Mouse (Mus musculus) macrophage (primary cell): ENCODE results near the gene Acp2. TPM values are rescaled to one million over a fixed set of nuclear protein-coding genes. Genes with fewer than 3 reads are reported as not detected.
A peak's percentile ranks its signal among the peaks of the same experiment; 100 is the strongest.

Experiments
- H3K27ac ChIP-seq: fragments of 350-480 bp; formaldehyde crosslinking; 2 replicates; pipeline ENCODE4 v1.9.0; 2021
- H3K36me3 ChIP-seq: fragments of 350-480 bp; formaldehyde crosslinking; 2 replicates; pipeline ENCODE4 v1.9.0; 2021; ENCODE audit errors: inconsistent target
- H3K4me3 ChIP-seq: fragments of 350-480 bp; formaldehyde crosslinking; 2 replicates; pipeline ENCODE4 v1.9.0; 2021; ENCODE audit errors: inconsistent target
- H3K79me2 ChIP-seq: fragments of 350-480 bp; formaldehyde crosslinking; 2 replicates; pipeline ENCODE4 v1.9.0; 2021; ENCODE audit errors: inconsistent target
- WGBS: methylation state at CpG from one replicate; pipeline ENCODE4 v1.1.7; 2026; ENCODE audit warnings: inconsistent platforms; ENCODE audit not compliant: missing documents; 5-methylcytosine and 5-hydroxymethylcytosine counted together
- polyA plus RNA-seq: library from polyadenylated mRNA; stranded (reverse); fragments of 250-400 nt; gene quantifications from 3 replicates; pipeline ENCODE4 v1.2.4, GENCODE M21; 2018; ENCODE audit warnings: inconsistent platforms
- total RNA-seq, 78 experiments: library from RNA; depleted of rRNA; stranded (reverse); fragments of 250-400 nt; gene quantifications; 1 replicate in 9 of 78; 2 replicates in 24 of 78; 3 replicates in 43 of 78; 4 replicates in 2 of 78; pipeline ENCODE4 v1.2.4; 2018; ENCODE audit warnings: inconsistent platforms in 56 of 78

The Acp2 gene
- 100 to 1,000 TPM; 111 to 486 (median 266) TPM for total RNA-seq (2018; cell fraction: chromatin; rRNA removed)
- 100 to 1,000 TPM; 147 to 636 (median 314) TPM for total RNA-seq (2018; cell fraction: cytosol; rRNA removed)
- 100 to 1,000 TPM; 190 to 882 (median 476) TPM for total RNA-seq (2018; cell fraction: nucleus; rRNA removed)
- polyA plus RNA-seq: 154 to 178 TPM (median 169 TPM) in 3 replicates

DNA sequence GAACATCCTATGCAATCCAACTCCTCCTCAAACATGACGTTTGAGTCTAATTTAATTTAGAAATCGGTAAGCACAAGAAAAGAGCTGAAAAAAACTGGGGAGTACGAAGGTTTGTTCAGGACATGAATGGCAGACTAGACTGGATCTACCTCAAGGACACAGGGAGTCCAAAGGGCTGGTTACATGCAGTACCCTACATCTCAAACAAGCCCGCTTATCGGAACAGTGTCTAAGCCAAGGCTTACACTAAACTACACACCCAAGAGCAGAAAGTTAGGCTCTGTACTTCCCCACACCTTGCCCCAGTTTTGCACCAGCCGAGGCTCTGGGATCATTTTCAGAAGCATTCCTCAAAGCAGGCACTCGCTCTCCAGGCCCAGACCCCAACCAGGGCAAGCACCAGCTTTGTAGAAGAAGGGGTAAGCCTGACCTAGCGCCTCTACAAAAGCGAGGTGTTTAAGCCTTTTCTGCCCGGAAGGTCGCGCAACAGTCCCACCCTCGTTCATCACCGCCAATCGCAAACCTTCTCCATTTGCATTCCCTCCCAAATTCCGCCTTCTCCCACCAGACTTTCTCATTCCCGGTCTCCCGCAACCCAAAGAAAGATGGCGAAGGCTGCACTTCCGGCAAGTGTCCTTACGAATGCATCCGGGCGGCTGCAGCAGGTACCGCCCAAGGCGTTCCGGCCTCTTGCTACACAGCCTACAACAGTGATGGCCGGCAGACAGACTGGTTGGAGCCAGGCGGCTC is at the start of gene Acp2, which contains the start of gene Nr1h3:
TSS of gene Acp2 (plus strand) at position 664 of the 750 bp plus-strand sequence.
TSS of gene Nr1h3 (minus strand) at position 613 of the 750 bp plus-strand sequence.
- H3K4me3 ChIP-seq: peak within 1 kb of the TSS; percentile 94
- peaks cover 23% of the 10 kb centered on the region for H3K79me2 ChIP-seq
- H3K27ac ChIP-seq: peak within 1 kb of the TSS; percentile 97
- H3K36me3 ChIP-seq: 0 out of 2 replicates have a peak, but pooled peaks cover 2% of the 10 kb centered on the region
- WGBS: 4% methylated on average over 28 of the region's 28 CpGs

DNA sequence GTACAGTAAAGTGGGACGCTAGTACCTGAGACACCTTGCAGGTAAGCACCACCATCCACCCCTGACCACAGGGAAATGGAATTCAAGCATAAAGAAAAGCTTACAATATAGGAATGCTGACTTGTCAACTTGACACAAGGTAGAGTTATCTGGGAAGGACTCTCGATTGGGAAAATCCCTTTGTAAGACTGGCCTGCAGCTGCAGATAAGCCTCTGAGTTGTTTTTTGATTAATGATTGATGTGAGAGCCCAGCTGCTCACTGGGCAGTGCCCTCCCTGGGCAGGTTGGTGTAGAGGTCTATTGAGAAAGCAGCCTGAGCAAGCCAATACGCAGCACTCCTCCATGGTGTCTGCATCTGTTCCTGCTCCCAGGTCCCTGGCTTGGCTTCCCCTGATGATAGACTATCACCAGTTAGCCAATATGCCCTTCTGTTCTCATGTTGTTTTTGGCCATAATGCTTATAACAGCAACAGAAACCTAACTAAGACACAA is 49.8 kb upstream of the Acp2 start:
- WGBS: 93% methylated on average over 3 of the region's 3 CpGs
- H3K36me3 ChIP-seq: peaks cover 90% of the 10 kb centered on the region
- no peaks in the 10 kb centered on the region for H3K79me2 ChIP-seq
- no peak overlapping the region for H3K27ac ChIP-seq
- no peak overlapping the region for H3K4me3 ChIP-seq

DNA sequence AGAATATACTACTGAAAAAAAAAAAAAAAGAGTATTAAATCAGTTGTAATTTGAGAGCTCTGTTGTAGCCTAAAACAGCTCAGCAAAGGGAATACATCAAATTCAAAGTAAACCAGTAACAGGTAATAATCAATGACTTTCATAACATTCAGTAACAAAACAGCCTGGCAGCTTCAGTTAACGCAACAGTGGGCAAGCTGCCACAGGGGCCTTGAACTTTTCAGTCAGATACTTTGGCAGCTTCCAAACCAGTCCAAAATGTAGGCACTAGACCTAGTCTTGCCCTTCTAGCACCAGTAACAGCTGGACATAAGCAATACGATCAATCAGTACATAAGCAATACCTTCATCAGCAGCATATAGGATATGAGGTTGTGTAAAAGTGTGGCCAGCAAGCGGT is 48.6 kb upstream of the Acp2 start:
- Histone ChIP-seq H3K36me3 (peaks cover 92% of the 10 kb centered on the region), H3K79me2 (no peaks in the 10 kb centered on the region), H3K27ac (no peak overlapping the region), H3K4me3 (no peak overlapping the region)
- WGBS: 96% methylated on average over 3 of the region's 3 CpGs

DNA sequence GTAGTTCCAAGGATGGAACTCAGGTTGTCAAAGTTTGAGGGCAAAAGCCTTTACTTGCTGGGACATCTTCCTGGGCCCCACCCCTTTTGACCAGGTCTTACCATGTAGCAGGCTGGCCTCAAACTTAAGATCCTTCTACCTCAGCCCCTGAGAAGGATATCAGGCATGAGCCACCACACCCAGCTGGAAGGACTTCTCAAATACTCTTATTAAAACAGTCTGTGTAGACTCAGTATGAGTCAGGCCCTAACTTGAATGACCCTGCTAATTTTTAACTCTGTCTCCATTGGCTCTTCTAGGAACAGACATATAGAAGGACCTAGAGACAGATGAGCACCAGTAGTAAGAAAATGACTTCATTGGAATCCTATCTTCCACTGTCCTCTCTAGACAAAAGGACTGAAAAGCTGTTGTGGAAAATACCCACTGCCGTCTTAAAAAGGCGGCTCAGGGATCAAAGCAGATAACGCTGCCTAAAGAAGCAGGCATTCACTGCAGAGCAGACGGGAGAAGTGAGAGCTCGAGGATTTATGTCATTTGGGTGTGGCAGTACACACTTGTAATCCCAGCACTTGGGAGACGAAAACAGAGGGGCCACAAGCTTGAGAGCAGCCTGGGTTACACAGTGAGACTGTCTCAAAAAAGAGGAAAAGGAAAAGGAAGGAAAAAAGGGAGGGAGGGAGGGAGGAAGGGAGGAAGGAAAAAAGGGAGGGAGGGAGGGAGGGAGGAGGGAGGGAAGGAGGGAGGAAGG is 45.5 kb upstream of the Acp2 start:
- H3K79me2 ChIP-seq: no peaks in the 10 kb centered on the region
- WGBS: 90% methylated on average over 4 of the region's 6 CpGs
- peaks cover 97% of the 10 kb centered on the region for H3K36me3 ChIP-seq
- H3K27ac ChIP-seq: no peak overlapping the region
- H3K4me3 ChIP-seq: no peak overlapping the region

GRCm38 (mm10) chr2:91160591-91160990 is 42.1 kb upstream of the Acp2 start:
- no peak overlapping the region for H3K4me3 ChIP-seq
- peaks cover 96% of the 10 kb centered on the region for H3K36me3 ChIP-seq
- no peak overlapping the region for H3K27ac ChIP-seq
- 91% methylated on average over 6 of the region's 6 CpGs for WGBS
- no peaks in the 10 kb centered on the region for H3K79me2 ChIP-seq

DNA sequence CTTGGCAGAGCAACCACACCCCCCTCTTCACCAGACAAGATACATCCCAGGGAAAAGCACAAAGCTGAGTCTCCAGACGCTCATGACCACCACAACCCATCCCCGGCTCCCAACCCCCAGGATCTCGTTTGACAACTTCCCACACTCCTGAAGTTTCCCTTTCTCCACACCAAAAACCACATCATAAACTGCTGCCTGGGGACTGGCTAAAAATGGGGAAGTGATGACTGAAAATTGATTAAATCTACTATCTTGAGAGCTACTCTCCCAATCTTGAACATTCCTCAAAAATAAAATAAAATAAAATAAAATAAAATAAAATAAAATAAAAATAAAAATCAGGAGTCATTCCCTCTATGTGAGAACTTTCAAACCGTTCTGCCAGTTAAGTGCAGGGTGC is 39.7 kb upstream of the Acp2 start:
- Histone ChIP-seq H3K27ac (no peak overlapping the region), H3K79me2 (no peaks in the 10 kb centered on the region), H3K4me3 (no peak overlapping the region), H3K36me3 (peaks cover 95% of the 10 kb centered on the region)
- WGBS: 37% methylated on average over 4 of the region's 4 CpGs

GRCm38 (mm10) chr2:91163532-91163931 is 39.2 kb upstream of the Acp2 start:
- Histone ChIP-seq H3K36me3 (peaks cover 95% of the 10 kb centered on the region), H3K4me3 (no peak overlapping the region), H3K79me2 (no peaks in the 10 kb centered on the region), H3K27ac (no peak overlapping the region)
- WGBS: 85% methylated on average over 5 of the region's 5 CpGs

- 95% methylated on average over 6 of the region's 6 CpGs for WGBS
These were observed 37.7 kb upstream of the Acp2 start for GRCm38 (mm10) chr2:91164991-91165390.

DNA sequence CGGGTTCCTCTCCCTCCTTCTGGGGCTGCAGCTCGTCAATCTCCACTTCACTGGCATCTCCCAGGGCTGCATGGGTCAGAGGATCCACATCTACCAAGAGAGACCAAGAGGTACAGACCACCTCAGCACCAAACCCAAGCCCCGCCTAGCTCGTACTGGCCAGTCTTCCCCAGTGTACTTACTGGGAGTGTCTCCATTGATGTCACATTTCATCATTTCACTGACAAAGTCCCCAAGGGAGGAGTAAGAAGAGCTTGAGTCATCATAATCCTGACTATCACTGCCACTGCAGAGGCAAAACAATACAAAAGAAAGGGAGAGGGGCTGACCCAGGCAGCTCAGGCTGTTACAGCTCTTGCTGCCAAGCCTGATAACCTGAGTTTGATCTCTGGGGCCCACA is 35.1 kb upstream of the Acp2 start:
- WGBS: 88% methylated on average over 4 of the region's 4 CpGs
- no peak overlapping the region for H3K4me3 ChIP-seq
- H3K36me3 ChIP-seq: peaks cover 89% of the 10 kb centered on the region
- H3K79me2 ChIP-seq: no peaks in the 10 kb centered on the region
- no peak overlapping the region for H3K27ac ChIP-seq

More at GRCm38 (mm10) chr2:91164991-91165390, 37.7 kb upstream of the Acp2 start:
- Histone ChIP-seq H3K36me3 (peaks cover 93% of the 10 kb centered on the region), H3K79me2 (no peaks in the 10 kb centered on the region), H3K27ac (no peak overlapping the region), H3K4me3 (no peak overlapping the region)

DNA sequence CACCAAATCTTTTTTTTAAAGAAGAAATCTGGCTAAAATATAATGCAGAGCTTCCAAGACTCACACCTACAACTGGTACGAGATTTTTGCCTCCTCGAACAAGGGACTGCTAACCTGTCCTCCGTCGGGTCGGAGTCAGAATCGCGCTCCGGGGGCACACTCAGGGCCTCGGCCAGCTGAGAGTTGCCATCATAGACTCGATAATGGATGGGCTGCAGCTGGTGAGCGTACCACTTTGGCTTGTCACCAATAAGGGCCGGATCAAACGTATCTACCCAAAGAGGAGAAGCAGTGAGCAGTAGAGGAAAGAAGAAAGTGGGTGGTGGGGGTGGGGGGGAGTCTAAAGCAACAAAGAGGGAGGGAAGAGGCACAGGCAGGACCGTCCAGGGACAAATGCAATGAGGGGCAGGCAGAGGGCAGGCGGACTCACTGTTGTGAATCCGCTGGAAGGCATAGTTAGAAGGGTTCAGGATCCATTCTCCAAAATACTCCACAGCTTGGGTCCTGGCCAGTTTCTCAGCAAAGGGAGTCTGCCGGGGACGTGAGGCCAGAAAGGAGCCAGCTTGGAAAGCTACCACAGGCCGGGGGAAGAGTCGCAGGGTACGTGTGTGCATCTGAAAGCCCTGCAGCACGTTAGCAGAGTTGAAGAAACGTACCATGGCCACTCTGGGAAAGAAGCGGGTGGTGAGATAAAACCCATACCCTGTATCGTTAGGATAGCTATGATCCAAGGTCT is 32.9 kb upstream of the Acp2 start:
- Histone ChIP-seq H3K27ac (no peak overlapping the region), H3K79me2 (no peaks in the 10 kb centered on the region), H3K36me3 (peaks cover 86% of the 10 kb centered on the region), H3K4me3 (no peak overlapping the region)
- 95% methylated on average over 25 of the region's 25 CpGs for WGBS

GRCm38 (mm10) chr2:91175490-91175889 is 27.2 kb upstream of the Acp2 start:
- Histone ChIP-seq H3K4me3 (no peak overlapping the region), H3K36me3 (peaks cover 80% of the 10 kb centered on the region), H3K79me2 (peaks cover 36% of the 10 kb centered on the region), H3K27ac (no peak overlapping the region)
- 96% methylated on average over 4 of the region's 4 CpGs for WGBS

GRCm38 (mm10) chr2:91176234-91176633 is 26.5 kb upstream of the Acp2 start:
- peaks cover 76% of the 10 kb centered on the region for H3K36me3 ChIP-seq
- peaks cover 44% of the 10 kb centered on the region for H3K79me2 ChIP-seq
- no peak overlapping the region for H3K27ac ChIP-seq
- WGBS: 94% methylated on average over 6 of the region's 6 CpGs
- no peak overlapping the region for H3K4me3 ChIP-seq

GRCm38 (mm10) chr2:91179825-91180224 is 22.9 kb upstream of the Acp2 start:
- Histone ChIP-seq H3K79me2 (peaks cover 54% of the 10 kb centered on the region), H3K36me3 (peaks cover 47% of the 10 kb centered on the region), H3K27ac (no peak overlapping the region), H3K4me3 (no peak overlapping the region)
- 82% methylated on average over 4 of the region's 4 CpGs for whole genome bisulfite sequencing

DNA sequence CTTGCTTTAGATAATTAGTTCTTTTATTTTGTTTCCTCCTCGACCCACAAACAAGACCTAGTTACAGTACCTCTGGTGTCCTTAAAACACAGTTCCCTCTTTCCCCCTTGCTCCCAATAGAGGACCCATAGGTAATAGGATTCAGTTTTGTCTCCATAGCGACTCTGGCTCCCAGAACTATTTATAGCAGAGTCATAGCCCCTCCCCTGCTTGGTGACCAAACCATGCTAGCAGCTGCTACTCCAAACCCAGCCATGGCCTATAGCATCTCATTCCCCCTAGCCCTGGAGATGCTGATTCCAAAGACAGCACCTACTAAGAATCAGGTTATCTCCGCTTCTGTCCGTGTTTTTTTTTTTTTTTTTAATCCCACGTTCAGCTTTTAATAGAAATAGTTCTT is 22.0 kb upstream of the Acp2 start:
- WGBS: 76% methylated on average over 5 of the region's 5 CpGs

More for the DNA sequence above, 22.0 kb upstream of the Acp2 start:
- Histone ChIP-seq H3K27ac (no peak overlapping the region), H3K79me2 (peaks cover 54% of the 10 kb centered on the region), H3K4me3 (no peak overlapping the region), H3K36me3 (peaks cover 40% of the 10 kb centered on the region)
